In the genomic region with DNA sequence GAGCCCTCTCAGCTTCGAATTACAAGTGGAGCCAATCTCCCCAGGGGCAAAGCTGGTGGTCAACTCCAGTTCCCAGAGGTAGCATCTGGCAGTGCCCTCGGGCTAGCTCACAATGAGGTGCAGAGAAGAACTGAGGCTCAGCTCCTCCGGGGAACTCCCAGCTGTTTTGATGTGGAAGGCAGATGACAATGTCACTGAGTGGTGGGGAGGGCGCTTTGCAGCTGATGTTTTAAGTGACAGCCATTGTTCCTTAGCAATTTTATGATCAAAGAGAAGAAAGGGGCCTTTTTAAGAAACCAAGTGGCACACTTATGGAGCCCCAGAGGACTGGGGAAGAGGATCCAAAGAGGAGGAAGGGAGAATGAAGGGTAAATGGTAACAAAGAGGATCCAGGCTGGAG, we compare ENCODE assay signal across 11 mouse cellular contexts. TPM values are rescaled to one million over a fixed set of nuclear protein-coding genes. Genes with fewer than 3 reads are reported as not detected.
A peak's percentile ranks its signal among the peaks of the same experiment; 100 is the strongest.
DNase-seq lines count a peak whose midpoint lies in the region; ATAC-seq lines count a peak whose summit lies in the region.
"Had no signal": no experiment of that assay in that cellular context is flagged by ENCODE, and none has a peak within 500 bp of the region (broad histone marks: within the 10 kb centered on the region; RNA-seq: fewer than 3 reads in every experiment).

No protein-coding gene starts in this region.

- peaks cover 18% of the 10 kb centered on the region for H3K27me3 ChIP-seq in heart, embryonic 12.5 days (replicated peaks)
- H3K27me3 ChIP-seq in kidney, embryonic 15.5 days = no peaks in the 10 kb centered on the region
- H3K27me3 ChIP-seq in neural tube, embryonic 11.5 days (ENCODE audit: control insufficient read depth, insufficient read depth, low read length) = no peaks in the 10 kb centered on the region
- no peaks in the 10 kb centered on the region for H3K27me3 ChIP-seq in neural tube, embryonic 15.5 days (replicated peaks)
- H3K27me3 ChIP-seq: megakaryocyte, embryonic 14.5 days had no signal

- no peak overlapping the region for H3K9ac ChIP-seq in heart, embryonic 12.5 days
- H3K9ac ChIP-seq in kidney, embryonic 15.5 days = no peak overlapping the region
- H3K9ac ChIP-seq in neural tube, embryonic 11.5 days (ENCODE audit: low read length) = no peak overlapping the region
- H3K9ac ChIP-seq in neural tube, embryonic 15.5 days (replicated peaks) = no peak overlapping the region

- H3K36me3 ChIP-seq in heart, embryonic 12.5 days = no peaks in the 10 kb centered on the region
- no peaks in the 10 kb centered on the region for H3K36me3 ChIP-seq in kidney, embryonic 15.5 days
- no peaks in the 10 kb centered on the region for H3K36me3 ChIP-seq in neural tube, embryonic 11.5 days (ENCODE audit: control insufficient read depth, insufficient read depth, low read length)
- H3K36me3 ChIP-seq in neural tube, embryonic 15.5 days = no peaks in the 10 kb centered on the region

- H3K4me2 ChIP-seq in heart, embryonic 12.5 days = no peak overlapping the region
- H3K4me2 ChIP-seq in kidney, embryonic 15.5 days = no peak overlapping the region
- H3K4me2 ChIP-seq in neural tube, embryonic 11.5 days (ENCODE audit: low read depth) = no peak overlapping the region
- no peak overlapping the region for H3K4me2 ChIP-seq in neural tube, embryonic 15.5 days

- DNase-seq in heart, adult 11 months = peak; percentile 94
- DNase-seq in kidney, adult 8-10 months = no peak
- DNase-seq in neural tube, embryonic 11.5 days (ENCODE audit: low spot score) = peak; percentile 20
- peak; percentile 61 for DNase-seq in retina, postnatal 1 day
- no peak for DNase-seq in B cell, adult 2 months
- DNase-seq: cerebellum, adult 18-20 months had no signal

- no peak overlapping the region for H3K4me3 ChIP-seq in heart, embryonic 12.5 days
- no peak overlapping the region for H3K4me3 ChIP-seq in kidney, embryonic 15.5 days (replicated peaks)
- H3K4me3 ChIP-seq in neural tube, embryonic 11.5 days (ENCODE audit: low read depth, low read length) = no peak overlapping the region
- no peak overlapping the region for H3K4me3 ChIP-seq in neural tube, embryonic 15.5 days (replicated peaks)
- H3K4me3 ChIP-seq: megakaryocyte, embryonic 14.5 days had no signal

- H3K27ac ChIP-seq in heart, embryonic 12.5 days (ENCODE audit: poor library complexity, severe bottlenecking) = no peak overlapping the region
- H3K27ac ChIP-seq in kidney, embryonic 15.5 days = peak overlapping the region; percentile 61
- no peak overlapping the region for H3K27ac ChIP-seq in neural tube, embryonic 11.5 days (ENCODE audit: low read depth, low read length)
- no peak overlapping the region for H3K27ac ChIP-seq in neural tube, embryonic 15.5 days (replicated peaks)

- peaks cover 3% of the 10 kb centered on the region; the same call in 1 of the 2 replicates for H3K9me3 ChIP-seq in heart, embryonic 12.5 days (replicated peaks)
- H3K9me3 ChIP-seq in kidney, embryonic 15.5 days (replicated peaks) = no peaks in the 10 kb centered on the region
- no peaks in the 10 kb centered on the region for H3K9me3 ChIP-seq in neural tube, embryonic 11.5 days (ENCODE audit: control insufficient read depth, low read length)
- no peaks in the 10 kb centered on the region for H3K9me3 ChIP-seq in neural tube, embryonic 15.5 days (replicated peaks)

- ATAC-seq in heart, embryonic 12.5 days (ENCODE audit: insufficient number of reproducible peaks, low FRiP score) = no peak
- ATAC-seq in kidney, embryonic 15.5 days (replicated peaks; ENCODE audit: low FRiP score) = no peak
- ATAC-seq in neural tube, embryonic 11.5 days (ENCODE audit: insufficient read depth, low FRiP score, low TSS enrichment) = no peak
- no peak for ATAC-seq in neural tube, embryonic 15.5 days (ENCODE audit: low FRiP score)
- ATAC-seq: intestine, postnatal 0 days had no signal

- WGBS in heart, embryonic 12.5 days = 66% methylated on average over 4 of the region's 4 CpGs
- WGBS in kidney, embryonic 15.5 days = 34% methylated on average over 4 of the region's 4 CpGs
- 23% methylated on average over 4 of the region's 4 CpGs for WGBS in neural tube, embryonic 11.5 days
- 15% methylated on average over 4 of the region's 4 CpGs for WGBS in neural tube, embryonic 15.5 days

- H3K4me1 ChIP-seq in heart, embryonic 12.5 days (replicated peaks) = peaks cover 14% of the 10 kb centered on the region; the same call in 1 of the 2 replicates
- peaks cover 4% of the 10 kb centered on the region; the same call in 1 of the 2 replicates for H3K4me1 ChIP-seq in kidney, embryonic 15.5 days
- peaks cover 3% of the 10 kb centered on the region; the same call in 1 of the 2 replicates for H3K4me1 ChIP-seq in neural tube, embryonic 11.5 days (ENCODE audit: control insufficient read depth, insufficient read depth, low read length)
- peaks cover 50% of the 10 kb centered on the region for H3K4me1 ChIP-seq in neural tube, embryonic 15.5 days
- H3K4me1 ChIP-seq: megakaryocyte, embryonic 14.5 days had no signal

RNA-seq across cellular contexts. Expression of a gene that starts 46.8 kb away (rescaled TPM):
- polyA plus RNA-seq in heart, embryonic 12.5 days (2016; fragmentation: Nextera tagmentation; extraction: Ambion mirVana) = 0.33 and 0.66 TPM in 2 replicates
- polyA plus RNA-seq in kidney, embryonic 15.5 days (2015; fragmentation: Nextera tagmentation; extraction: Ambion mirVana) = 4.1 and 4.8 TPM in 2 replicates
- 11.2 and 11.5 TPM in 2 replicates for polyA plus RNA-seq in neural tube, embryonic 11.5 days (2014; fragmentation: Nextera tagmentation; extraction: Ambion mirVana)
- polyA plus RNA-seq in neural tube, embryonic 15.5 days (2015; fragmentation: Nextera tagmentation; extraction: Ambion mirVana) = 33.0 and 38.8 TPM in 2 replicates

Comparison
In these comparisons a context has a peak if more than half of its experiments do, and no peak if none do; other contexts are left out.
1. DNase-seq: peak in heart, adult 11 months (single experiment), neural tube, embryonic 11.5 days (single experiment) and retina, postnatal 1 day (single experiment); none in kidney, adult 8-10 months (0 of 2) and B cell, adult 2 months (0 of 2).